Mouse (Mus musculus): ENCODE measurements around the gene Tcf7l1. TPM values are rescaled to one million over a fixed set of nuclear protein-coding genes. Genes with fewer than 3 reads are reported as not detected.

Gene Tcf7l1
- total RNA-seq, 2 experiments from 2014 or later, result not detected

DNA sequence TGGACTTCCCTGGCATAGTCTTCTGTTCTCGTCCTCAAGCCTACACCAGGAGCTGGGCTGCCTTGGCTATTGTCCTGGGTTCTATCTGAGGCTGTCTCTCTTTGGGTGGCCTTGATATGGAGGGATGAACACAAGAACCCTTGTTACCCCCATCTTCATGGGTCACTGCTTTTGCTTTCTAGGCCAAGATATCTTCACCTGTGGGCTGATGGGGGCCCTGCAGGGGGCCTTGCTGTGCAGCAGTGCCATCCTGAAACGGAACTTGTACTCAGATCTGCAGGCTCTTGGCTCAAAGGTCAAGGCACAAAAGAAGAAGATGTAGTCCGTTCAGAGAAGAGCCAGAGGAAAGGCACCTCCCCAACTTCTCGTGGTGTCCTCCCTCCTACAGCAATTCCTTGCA, 182.0 kb downstream of the Tcf7l1 start:
- no peak for ATAC-seq (replicated peaks; ENCODE audit: low FRiP score, poor library complexity, severe bottlenecking)

DNA sequence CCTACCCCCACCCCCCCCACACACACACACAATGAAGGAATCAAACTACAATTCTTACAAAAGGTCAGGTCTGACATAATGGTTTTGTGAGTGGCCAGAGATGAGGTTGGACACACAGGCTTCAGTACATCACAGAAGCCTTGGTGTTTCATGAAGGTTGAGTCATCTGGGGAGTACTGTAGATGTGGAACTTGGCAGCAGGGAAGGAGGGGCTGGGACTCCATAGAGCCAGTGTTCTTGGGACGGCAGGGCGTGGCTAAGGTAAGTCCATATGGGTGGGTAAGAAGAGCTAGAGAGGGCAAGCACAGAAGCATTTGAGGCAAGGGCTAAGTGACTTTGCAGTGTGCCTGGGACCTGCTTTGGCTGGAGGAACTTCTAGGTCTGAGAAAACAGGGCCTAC, 185.0 kb downstream of the Tcf7l1 start:
- no peak for ATAC-seq (replicated peaks; ENCODE audit: low FRiP score, poor library complexity, severe bottlenecking)

DNA sequence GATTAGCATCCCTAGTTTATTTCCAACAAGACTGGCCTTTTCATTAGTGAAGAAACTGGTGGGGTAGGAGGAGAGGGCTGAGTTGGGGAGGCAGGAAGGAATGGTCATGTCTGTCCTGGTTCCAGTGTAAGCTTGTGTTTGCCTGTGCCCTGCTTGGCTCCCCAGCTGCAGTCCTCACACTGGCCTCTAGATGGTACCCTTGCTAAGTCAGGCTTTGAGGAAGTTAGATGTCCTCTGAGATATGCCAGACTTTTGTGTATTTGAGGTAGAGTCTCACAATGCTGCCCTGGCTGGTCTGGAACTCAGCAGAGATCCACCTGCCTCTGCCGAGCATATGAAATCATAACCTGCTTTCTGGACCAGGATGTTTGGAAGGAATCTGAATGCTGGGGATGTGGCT, 187.3 kb downstream of the Tcf7l1 start:
- ATAC-seq (replicated peaks; ENCODE audit: low FRiP score, poor library complexity, severe bottlenecking), result peak; percentile 60

DNA sequence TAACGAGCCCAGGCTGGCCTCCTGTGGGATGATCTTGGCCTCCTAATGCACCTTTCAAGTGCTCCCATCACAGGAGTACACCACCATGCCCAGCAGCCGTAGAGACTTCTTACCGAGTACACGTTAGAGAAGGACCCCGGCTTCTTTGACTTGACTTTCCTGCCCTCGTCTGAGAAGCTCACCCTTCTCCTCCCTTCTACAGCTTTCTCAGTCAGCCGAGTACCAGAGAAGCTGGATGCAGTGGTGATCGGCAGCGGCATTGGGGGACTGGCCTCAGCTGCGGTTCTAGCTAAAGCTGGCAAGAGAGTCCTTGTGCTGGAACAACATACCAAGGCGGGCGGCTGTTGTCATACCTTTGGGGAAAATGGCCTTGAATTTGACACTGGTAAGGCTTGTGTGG, 188.3 kb downstream of the Tcf7l1 start:
- ATAC-seq (replicated peaks; ENCODE audit: low FRiP score, poor library complexity, severe bottlenecking), result no peak

DNA sequence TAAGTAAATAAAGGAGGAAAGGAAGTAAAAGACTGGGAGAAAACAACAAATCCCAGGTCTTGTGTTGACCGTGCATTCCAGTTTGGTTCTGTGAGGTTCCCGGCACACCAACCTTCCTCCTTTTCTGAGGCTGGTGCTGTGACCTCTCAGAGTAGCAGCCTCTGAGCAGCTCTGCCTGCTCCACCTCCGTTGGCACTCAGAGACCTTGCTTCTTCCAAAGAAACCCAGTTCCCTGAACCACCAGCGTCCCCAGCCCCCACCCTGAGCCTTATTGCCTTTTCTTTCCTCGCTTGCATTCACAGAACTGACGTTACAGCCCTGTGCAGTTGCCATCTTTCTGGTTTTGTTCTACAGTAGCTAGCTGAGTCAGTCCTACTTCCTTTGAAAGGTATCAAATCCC, 188.8 kb downstream of the Tcf7l1 start:
- ATAC-seq (replicated peaks; ENCODE audit: low FRiP score, poor library complexity, severe bottlenecking), result no peak

DNA sequence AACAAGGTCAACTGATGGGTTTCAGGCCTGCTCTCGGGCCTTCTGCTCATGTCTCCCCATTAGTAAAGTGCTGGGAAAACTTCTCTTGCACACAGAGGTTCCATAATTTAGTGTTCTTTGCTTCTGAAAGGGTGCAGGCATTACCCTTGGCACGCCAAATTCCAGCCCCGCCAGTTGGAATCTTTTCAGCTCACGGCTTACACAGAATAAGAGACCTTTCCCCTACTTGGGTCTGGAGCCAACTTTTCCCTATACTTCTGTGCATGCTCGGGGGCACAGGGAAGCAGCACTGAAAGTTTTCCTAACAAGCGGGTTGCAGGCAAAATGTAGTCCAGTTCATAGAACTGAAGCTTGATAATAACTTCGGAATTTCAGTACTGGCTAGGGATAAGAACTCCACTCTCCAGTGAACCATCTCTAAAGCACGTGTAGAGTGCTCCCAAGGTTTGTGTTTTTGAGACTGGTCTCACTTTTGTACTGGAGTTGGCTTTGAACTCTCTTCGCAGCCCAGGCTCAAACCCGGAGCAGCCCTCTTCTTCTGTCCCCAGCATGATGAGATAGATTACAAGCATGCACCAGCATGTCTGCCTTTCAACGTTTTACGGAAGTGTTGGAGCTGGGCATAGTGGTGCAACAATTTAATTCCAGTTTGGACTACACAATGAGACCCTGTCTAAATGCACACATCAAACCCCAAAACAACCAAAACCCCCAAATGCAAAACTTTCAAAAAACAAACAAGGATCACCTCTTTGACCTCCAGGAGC, 190.1 kb downstream of the Tcf7l1 start:
- no peak for ATAC-seq (replicated peaks; ENCODE audit: low FRiP score, poor library complexity, severe bottlenecking)

DNA sequence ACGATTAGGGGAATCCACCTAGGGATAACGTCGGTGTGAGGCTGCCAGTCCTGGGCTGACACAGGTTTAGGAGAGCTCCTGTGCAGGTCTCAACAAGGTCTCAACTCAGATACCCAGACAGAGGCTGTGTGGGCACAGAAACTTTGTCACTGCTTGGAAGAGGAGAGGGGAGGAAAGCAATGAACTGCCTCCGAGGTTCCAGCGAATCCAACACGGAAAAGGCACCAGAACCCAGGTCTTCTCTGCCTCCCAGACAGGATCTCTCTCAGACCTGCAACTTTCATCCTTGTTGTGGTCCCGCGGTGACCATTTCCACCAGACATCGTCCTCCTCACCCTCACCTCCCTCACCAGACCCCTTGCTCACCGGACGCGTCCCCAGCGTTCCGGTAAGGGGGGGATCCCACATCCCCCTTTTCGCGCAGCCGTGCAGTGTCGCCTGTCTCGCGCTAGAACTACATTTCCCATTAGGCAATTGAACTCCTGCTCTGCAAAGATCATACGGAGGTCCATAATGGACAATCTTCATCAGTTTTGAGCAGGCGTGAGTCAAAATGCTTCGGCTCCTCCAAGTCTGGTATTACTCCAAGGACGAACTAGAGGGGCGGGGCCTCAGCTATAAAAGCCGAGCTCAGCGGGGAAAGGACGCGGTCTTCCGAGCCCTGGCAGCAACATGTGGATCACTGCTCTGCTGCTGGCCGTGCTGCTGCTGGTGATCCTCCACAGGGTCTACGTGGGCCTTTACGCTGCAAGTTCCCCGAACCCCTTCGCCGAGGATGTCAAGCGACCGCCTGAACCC, 190.9 kb downstream of the Tcf7l1 start, which contains the start of the genes Elmod3 and Retsat:
Gene Elmod3 (minus strand): TSS at position 458 of the 798 bp plus-strand sequence.
Gene Retsat (plus strand): TSS at position 520 of the 798 bp plus-strand sequence.
- peak; percentile 88 for ATAC-seq (replicated peaks; ENCODE audit: low FRiP score, poor library complexity, severe bottlenecking)

DNA sequence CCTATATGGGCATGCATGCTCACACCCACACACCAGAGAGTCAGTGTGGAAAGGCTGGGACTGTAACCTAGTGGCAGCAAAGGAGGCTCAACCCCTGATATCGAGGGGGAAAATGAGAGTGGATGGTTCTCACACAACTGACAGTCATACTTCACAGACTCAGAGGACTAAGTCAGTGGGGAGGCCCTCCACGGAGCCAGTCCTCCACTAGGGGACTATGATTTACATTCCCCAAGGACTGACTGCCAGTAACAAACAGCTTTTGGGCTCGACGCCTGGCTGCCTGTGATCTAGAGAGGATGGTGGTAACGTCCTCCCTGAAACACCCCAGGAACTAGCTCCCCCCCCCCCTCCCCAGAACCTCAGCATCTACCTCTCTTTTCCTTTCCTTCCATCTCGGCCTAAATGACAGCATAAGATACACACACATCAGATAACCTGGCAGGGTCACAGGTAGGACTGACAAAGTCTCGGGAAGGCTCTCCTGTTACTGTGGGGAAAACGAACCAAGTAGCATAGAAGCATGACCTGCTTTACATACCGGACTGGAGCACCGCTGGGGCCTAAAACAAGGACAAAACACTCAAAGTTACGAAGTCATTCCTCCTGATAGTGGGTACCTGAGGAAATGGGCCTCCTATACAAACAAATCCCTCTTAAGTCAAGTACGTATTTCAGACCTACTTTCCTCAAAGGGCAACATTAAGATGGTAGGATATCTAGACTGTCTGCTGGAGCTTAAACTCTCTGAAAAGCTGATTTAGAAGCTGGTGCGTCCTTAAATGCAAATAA, 191.8 kb downstream of the Tcf7l1 start:
- ATAC-seq (replicated peaks; ENCODE audit: low FRiP score, poor library complexity, severe bottlenecking), result no peak

DNA sequence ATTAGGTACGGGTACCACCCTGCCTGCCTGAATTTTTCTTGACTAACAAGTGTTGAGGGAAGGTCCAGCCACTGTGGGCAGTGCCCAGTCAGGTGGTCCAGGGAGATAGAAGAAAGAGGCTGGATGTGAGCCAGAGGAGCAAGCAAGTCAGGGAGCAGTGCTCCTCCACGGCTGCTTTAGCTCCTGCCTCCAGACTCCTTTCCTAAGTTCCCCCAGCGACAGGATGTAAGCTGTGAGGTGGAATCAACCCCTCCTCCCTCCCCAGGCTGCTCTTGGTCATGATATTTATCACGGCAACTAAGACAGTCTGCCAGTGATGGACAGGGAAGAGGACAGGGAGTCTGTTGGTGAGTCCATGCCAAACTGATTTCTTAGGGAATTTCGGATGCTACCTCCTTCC, 195.1 kb downstream of the Tcf7l1 start:
- no peak for ATAC-seq (replicated peaks; ENCODE audit: low FRiP score, poor library complexity, severe bottlenecking)

DNA sequence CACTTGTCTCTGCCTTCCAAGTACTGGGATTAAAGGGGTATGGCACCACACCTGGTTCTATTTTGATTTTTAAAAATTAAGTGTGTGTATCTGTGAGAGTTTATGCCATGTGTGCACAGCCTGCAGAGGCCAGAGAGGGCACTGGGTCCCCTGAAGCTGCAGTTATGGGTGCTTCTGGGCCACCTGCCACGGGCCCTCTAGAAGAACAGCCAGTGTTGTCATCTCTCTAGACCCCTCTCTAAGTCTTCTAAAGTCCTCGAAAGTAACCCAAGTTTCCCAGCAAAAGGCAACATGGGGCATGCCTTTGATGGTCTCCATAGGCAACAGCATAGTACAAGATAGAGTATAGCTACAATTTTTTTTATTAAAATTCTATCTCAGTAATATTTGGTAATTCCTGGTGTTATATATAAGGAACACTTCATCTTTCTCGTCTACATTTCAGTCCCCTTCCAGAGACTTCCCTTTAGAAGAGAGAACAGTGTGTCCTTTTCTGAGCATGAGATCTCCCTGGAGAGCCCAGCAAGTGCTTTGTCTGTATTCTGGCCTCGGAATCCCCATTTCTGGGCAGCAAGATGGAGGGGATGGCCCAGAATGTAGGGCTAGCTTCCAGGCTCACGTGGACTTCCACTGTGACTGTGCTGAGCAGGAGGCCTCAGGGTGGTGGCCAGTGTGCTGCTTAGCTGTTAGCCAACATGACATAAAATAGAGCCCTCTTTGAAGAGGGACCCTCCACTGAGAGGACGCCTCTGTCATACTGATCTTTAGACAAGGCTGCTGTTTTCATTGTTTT, 195.8 kb downstream of the Tcf7l1 start:
- ATAC-seq (replicated peaks; ENCODE audit: low FRiP score, poor library complexity, severe bottlenecking), result no peak

DNA sequence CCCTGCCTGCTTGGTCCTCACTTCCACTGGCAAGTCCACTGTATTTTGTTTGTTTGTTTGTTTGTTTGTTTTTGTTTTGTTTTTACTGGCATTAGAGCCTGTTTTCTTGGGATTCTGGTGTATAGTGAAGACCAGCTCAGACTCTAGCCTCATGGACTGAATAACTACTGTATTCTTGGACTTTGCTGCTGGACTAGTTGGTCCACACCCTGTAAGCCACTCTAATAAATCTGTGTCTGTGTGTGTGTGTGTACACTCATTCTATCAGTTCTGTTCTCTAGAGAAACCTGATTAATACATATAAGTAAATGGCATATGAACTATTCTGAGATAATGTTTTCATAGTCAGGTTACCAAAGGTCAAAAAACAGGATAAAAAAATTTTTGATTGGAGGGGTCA, 198.9 kb downstream of the Tcf7l1 start:
- no peak for ATAC-seq (replicated peaks; ENCODE audit: low FRiP score, poor library complexity, severe bottlenecking)

DNA sequence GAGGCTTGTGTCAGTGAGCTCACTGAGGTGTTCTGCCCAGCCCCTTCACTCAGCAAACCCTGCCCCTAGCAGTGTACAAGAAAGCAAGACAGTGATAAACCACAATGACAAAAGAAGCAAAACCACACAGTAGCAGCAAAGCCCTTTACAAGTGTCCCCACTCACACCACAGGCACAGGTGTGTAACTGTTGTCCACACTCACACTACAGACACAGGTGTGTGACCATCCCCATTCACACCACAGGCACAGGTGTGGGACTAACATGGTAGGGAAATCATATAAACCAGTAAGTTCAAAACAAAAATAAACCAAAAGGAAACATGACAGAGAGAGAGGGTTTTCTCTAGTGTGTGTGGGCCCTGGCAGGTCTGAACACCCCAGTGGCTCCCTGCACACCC, 200.7 kb downstream of the Tcf7l1 start:
- no peak for ATAC-seq (replicated peaks; ENCODE audit: low FRiP score, poor library complexity, severe bottlenecking)

DNA sequence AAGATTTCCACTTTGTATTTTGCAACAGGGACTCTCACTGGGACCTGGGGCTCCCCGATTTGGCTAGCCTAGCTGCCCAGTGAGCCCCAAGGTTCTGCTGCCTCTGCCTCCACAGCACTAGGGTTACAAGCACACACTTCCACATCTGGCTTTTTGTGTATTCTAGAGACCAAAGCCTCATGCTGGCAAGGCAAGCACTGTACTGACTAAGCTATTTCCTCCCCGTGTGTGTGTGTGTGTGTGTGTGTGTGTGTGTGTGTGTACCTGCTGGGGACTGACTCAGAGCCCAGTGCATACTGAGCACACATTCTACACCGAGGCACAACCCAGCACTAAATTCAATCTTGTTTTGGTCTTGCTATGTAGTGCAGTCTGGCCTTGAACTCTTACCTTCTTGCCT, 202.4 kb downstream of the Tcf7l1 start:
- no peak for ATAC-seq (replicated peaks; ENCODE audit: low FRiP score, poor library complexity, severe bottlenecking)

DNA sequence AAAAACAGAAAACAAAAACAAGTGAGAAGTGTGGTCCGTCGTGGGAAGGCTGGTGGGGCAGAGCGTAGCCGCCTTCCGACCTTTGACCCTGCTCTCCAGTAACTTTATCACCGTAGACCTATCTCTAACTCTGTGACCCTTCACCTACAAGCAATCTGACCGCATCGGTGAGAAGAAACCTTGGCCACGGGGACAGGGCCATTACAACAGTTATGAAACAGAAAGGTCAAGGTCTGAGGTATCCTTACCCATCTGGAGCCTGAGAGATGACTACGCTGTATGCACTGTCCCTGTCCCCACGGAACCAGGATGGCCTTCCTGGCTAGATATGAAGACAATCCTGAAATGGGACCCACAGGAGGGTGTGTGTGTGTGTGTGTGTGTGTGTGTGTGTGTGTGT, 204.9 kb downstream of the Tcf7l1 start:
- no peak for ATAC-seq (replicated peaks; ENCODE audit: low FRiP score, poor library complexity, severe bottlenecking)

DNA sequence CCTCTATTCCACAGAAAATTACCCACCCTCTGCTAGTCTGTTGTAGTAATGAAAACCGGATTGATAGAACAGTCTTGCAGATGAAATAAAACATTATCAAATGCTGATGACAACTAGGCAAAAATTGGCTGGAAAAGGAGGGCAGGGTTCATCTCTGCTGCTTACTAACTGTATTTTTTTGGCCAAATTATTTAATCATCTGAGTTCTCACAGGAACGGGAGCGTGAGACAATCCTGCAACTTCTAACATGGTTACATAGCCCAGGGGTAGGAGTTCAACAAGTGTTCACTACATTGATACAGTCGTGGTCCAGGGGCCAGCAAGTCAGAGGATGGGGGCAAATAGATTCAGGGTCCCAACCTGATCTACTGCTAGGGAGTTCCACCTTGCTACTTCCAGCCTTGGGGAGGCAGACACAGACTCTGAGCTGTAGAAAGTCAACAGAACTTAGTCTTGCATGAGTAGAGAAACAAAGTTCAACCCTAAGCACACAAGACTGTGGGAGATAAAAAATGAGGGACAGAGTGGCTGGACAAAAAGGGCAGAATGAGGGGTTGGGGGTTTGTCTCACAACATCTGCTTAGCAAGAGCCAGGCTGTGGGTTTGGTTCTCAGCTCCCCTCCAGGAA, 205.7 kb downstream of the Tcf7l1 start:
- no peak for ATAC-seq (replicated peaks; ENCODE audit: low FRiP score, poor library complexity, severe bottlenecking)

DNA sequence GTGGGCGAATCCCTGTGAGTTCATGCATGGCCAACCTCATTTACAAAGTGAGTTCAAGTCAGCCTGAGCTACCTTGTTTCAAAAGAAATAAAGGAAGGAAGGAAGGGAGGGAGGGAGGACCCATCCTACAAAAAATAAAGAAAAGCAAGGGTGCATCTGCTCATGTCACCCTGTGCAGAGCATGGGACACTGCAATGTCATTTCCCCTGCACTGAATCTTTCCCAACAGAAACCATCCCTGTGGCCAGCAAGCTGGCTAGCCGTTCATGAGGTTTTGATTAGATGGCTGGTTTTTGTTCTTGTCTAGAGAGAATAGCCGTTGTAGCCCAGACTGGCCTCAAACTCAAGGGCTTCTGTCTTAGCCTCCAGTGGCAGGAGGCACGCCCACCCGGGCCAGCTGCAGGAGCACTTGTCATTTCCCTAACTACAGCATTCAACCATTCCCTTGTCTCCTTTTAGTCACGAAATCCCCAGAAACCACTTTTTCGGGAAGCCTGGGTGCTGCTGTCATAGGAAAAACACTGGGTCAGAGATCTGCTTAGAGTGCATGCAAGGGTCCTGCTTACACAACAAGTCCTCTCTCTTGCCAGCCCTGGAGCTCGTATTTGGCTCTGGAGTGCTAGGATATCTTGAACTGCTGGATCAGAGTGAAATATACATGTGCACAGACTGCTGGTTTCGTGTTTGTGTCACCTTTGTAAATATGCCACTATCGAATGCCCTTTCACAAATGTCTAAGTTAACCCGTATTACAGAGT, 207.2 kb downstream of the Tcf7l1 start:
- no peak for ATAC-seq (replicated peaks; ENCODE audit: low FRiP score, poor library complexity, severe bottlenecking)
